Mouse (Mus musculus) gastrocnemius, postnatal 4 days (tissue): ENCODE results near the gene Gclm. TPM values are rescaled to one million over a fixed set of nuclear protein-coding genes. Genes with fewer than 3 reads are reported as not detected.

Experiments
- DNase-seq, 2 experiments: peaks; one replicate each; pipeline ENCODE4 v3.0.0; 2021 to 2022; ENCODE audit warnings: low spot score in 2 of 2, mixed read lengths in 2 of 2
- total RNA-seq, 2 experiments: library from RNA; stranded (reverse); gene quantifications; 2 replicates each; pipeline ENCODE4 v1.2.3; 2021

Gene Gclm
- total RNA-seq, 2 experiments from 2014 or later = 38.9 to 43.2 TPM

DNA sequence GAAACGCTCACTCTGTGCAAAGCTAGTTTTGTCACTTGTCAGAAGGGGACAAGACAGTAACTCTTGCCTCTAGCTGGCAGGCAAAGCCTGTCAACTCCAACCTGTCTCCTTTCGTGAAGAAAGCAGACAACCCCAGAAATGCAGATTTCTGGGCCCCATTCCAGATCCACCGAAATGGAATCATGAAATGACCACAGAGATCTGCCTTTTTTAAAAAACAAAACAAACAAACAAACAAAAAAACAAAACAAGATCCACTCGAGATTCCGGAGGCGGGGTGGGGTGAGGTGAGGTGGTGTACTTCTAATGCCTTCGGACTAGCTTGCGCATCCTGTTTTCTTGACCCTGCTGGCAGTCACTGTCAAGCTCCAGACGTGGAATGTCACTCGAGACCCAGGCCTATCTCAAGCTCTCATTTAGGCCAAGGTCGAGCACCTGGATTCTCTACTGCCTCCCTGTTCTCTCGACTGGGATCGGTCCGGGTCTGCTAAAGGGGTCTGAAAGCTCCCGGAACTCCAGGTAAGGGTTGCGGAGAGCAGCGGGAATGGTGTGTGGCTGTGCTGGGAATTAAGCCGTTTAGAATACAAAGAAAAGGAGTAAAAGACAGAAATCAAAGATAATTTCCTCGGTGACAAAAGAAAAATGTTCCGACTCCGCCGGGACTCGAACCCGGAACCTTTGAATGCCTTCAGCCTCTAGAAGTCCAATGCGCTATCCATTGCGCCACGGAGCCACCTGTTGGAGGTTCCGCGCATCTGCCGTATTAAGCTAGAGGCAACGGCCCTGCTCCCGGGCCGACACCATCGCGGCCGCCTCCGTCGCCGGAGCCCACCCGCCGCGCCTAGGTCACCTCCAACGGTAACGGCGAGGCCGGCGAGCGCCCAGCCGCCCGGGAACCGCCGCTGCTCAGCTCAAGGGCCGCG is 47.2 kb downstream of the Gclm start:
- peak; percentile 92 to 94 for DNase-seq

DNA sequence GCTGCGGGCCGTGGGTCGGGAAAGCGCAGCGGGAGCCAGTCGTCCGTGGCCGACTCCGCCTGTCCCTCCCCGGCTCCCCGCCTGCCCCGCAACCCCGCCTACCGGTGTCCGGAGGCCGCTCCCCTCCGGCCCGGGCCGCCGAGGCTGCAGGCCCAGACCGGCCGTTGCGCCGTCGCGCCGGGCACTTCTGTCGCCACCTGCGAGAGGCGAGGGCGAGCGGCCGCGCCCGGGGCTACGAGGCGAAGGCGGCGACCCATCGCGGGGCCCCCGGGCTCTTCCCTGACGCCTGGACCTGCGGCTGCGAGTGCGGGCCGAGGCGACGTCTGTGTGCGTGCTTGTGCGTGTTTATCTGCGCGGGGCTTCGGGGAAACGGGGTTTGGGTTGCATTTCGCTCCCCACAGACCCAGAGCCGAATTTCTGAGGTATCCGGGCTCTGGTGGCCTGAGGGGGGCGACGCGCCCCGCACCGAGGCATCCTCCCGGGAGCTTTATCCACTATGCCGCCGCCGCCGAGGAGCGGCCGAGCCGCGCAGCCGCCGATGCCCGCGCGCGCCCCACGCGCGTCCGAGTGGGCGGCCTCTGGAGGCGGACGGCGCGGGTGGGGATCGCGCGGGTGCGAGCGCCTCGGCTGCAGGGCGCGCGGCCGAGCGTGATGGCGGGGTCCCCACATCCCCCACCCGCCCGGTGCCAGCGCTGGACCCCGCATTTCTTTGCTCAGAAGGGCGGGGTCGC is 48.0 kb downstream of the Gclm start:
- DNase-seq = peak; percentile 79 to 89

DNA sequence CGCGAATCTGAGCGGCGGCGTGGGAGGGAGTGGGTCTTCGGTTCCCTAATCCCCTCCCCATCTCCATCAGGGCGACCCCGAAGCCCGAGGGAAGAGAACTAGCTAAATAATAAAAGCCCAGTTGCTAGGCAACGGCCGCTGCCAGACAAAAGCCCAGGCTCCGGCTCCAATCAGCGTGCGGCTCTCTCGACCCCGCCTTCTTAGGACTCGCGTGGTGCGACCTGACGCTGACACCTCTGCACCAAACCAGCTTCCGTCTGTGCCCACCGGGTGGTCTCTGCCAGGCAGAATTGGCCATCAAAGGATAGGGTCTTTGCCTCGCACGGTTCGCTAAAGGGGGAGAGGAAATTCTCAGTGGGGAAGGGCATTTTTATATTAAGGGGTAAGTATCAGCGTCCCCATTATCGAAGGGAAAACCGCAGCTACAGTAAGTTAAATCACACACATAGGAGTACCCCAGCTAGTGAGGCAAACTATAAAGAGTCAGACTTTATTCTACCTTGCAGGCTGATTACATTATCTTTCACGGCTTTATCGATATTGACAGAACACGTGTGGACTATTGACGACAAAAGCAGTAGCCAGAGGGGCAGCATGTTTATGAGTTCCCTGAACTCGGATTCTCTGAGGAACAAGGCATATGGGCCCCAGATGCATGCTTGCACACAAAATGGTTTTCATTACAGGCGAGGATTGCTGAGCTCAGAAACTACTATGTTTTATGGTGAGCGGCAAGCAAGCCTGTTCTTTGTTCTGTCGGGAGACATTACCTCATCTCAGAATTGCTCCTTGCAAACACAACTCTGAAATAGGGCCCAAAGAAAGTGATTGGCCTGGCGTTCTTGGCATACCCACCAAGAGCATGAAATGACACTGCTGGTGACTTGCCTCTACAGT is 48.8 kb downstream of the Gclm start, which contains the start of gene Bcar3:
Bcar3 (plus strand) TSS at position 183 of the 897 bp plus-strand sequence.
- peak; percentile 75 to 93 for DNase-seq

DNA sequence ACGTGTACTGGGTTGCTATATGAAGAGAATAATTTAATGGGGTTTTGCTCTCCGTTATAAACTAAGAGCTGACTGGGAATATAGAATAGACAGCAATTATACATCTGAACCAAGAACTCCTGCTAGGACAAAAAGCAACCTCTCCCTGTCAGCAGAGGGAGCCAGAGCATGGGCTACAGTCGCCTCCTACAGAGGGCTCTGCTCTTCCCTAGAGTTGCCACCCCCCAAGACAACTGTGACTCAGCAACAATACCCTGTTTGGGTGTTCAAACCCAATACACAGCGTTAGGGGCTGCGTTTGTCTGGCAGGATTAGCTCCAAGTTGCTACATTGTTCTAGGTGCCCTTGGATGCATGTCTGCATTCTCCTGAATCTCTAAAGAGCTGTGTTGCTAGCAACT is 50.2 kb downstream of the Gclm start:
- peak in 1 of 2 experiments; percentile 44 for DNase-seq

DNA sequence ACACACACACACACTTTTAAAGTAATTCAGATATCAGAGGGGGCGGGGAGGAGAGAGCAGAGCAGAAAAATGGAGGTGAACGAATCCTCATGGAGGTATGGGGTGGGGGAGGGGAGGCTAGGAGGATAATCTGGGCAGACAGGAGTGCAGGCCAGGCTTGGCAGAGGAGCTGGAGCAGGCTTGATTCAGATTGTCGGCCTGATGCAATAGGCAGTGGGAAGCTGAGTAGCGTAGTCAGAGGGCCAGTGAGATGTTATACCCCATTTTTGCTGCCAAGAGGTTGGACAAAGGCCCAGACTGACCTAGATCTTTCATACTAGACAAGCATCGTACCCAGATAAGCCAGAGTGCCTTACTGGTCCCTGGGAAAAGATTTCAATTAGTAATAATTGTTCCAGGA is 51.6 kb downstream of the Gclm start:
- DNase-seq = no peak

DNA sequence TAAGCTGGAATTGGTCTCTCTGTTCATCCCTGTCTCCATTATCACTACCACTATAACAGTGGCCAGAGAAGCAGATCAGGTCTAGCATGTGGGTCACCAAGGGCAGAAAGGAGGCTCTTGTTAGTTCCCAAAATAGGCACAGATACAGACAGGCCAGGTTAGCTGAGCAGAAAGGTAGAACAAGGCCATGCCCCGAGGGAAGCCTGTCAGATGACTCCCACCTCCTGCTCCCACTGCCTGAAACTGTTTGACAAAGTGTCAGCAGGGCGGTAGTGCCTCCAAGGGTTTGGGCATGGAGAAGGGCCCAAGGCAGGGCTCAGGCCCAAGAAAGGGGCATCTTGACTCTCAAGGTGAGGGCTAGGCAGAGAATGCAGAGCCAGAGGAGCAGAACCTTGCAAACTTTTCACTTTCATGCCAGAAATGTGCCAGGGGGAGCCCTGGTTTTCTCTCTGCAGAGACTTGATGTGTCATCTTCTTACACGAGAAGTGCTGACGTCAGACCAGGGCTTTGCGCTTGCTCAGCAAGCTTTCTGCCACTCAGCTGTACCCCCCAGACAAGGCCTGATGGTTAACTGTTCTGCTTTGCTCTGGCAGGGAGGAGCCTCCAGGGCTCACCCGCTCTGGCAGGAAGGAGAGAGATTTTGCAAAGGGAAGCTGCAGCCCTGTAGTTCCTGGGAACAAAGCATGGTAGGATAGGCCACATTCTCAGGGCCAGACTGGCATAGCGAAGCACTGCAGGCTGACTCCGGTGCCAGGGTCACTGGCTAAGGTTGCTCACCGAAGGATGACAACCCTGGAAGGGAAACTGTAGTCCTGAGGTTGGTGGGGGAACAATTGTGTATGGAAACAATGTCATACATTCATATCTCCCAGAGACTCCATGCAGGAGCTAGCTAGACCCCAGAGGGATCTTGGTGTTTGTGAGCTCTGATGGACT is 55.9 kb downstream of the Gclm start:
- no peak for DNase-seq

DNA sequence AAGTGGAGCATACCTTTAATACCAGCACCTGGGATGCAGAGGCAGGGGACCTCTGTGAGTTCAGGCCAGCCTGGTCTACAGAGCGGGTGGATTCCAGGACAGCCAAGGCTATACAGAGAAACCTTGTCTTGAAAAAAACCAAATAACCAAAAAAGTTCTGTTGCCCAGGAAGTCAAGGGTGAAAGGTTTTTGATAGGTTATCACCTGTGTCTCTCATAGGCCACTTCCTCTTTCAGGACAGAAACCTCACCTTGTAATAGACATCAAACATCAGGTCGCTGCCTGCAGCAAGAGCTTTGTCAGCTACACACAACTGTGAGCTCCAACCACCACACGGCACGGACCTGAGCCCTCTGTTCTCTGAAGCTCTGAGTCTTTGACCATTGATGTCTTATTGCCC is 59.2 kb downstream of the Gclm start:
- DNase-seq = no peak

DNA sequence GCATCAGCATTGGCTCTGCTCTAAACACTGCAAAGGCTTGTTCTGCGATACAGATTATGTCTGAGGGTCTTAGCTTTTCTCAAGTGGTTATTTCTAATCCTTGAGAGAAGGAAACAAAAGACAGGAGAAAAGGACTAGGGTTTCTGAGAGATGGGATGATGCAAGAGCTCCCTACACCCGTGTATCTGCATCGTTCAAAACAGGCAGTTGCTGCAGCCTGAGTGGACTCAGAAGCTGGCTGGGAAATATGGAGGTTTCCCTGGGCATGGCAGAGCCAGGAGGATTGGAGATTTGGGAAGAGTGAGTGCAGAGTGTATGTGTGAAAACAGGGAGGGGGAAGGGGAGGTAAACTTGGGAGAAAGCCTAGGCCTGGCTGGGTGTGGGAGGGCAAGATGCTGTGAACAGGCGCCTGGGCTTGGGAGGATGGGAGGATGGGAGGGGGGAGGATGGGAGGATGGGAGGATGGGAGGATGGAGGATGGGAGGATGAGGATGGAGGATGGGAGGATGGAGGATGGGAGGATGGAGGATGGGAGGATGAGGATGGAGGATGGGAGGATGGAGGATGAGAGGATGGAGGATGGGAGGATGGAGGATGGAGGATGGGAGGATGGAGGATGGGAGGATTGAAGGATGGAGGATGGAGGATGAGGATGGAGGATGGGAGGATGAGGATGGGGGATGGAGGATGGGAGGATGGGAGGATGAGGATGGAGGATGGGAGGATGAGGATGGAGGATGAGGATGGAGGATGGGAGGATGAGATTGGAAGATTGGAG is 62.7 kb downstream of the Gclm start:
- no peak for DNase-seq

DNA sequence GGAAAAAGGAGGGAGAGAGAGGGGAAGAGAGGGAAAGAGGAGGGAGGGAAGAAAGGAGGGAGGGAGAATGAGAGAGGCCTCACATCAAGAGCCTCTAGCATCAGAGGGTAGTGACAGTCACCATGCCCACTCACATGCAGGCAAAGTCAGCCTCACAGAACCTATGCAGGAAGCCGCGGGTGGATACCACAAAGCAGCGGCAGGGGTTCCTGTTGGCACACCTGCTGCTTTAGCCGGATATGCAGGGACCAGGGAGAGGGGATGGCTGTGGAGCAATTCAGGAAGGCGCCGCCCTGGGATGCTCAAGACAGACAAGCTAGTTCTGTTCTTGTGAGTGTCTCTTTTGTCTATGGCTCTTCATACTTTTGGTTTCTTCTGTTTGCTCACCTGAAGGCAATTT is 63.6 kb downstream of the Gclm start:
- no peak for DNase-seq

DNA sequence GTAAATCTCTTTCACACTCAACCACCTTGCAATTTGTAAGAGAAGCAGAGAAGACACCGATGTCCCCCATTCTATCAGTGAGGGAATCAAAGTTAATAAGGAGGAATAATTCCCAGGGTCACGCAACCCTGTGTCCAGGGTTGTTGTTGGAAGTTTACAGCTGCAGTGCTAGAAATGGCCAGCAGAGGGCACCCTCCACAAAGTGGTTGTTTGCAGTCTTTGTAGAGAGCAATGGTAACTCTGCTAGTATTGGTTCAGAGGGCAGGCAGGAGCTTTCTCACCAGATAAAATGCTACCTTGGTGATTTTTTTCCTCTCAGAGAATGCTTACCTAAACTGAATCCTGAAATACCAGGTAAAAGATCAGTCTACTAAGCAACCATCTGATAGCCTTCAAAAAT is 66.7 kb downstream of the Gclm start:
- DNase-seq = peak; percentile 72 to 81

DNA sequence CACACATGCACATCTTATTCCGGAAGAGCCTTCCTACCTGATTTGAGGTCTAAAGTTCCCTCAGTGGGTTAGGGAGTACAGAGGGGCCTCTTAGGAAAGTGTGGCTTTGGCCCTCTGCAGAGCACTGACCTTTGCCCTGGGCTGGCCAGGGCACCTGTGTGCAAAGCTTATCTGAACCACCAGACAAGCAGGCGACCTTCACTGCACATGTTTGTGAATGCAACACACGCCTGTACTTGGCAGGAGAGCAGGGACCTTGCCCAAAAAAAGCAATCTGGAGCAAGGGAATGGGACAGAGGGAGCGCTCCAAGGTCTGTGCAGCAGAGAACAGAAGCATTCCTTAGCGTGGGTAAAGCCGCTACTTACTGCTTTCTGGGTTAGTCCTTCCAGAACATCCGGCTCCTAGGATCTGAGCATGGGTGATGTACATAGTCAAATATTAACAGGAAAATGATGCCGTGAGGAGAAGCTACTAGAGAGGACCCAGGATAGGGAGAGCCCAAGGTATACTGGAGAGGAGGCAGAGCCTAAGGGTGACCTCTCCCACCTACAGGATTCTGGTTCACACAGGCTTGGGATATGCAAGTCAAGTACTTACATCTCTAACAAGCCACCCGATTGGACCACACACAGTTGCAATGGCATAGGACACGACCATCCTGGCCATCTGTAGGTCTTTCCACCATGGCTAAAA is 67.7 kb downstream of the Gclm start:
- no peak for DNase-seq

DNA sequence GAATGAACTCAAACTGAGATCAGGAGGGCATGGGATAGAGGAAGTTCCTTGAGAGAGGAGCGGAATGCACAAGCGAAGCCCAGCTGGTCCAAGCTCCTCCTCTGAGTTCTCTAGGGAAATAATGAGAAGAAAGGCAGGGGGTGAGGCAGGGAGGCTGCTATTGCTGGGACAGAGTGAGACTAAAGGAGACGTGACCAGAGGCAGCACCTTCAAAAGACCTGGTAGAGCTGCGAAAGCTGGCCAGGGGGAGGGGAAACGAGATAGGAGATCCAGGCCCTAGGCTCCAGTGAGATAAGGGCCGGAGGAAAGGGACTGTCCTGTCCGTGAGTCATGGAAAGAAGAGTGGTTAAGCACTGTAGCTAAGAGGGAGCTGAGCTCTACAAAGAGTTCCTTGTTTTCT is 68.6 kb downstream of the Gclm start:
- DNase-seq = no peak

DNA sequence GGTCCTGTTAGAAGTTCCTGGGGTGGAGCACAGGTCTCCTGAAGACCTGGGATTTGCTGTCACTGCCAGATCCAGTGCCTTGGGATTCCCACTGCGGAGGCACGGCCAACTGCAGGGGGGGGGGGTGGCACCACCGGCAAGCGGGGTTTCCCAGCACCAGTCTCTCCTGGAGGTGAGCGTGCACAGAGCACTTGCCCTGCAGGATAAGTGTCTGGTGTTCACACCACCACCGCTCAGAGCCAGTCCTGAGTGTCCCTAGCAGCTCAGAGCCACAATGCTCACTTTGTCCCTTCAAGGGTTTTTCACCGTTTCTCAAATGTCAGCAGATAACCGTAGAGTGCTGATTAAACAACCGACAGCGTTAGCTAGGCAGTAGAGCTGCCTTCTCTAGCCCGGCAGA is 71.3 kb downstream of the Gclm start:
- no peak for DNase-seq

DNA sequence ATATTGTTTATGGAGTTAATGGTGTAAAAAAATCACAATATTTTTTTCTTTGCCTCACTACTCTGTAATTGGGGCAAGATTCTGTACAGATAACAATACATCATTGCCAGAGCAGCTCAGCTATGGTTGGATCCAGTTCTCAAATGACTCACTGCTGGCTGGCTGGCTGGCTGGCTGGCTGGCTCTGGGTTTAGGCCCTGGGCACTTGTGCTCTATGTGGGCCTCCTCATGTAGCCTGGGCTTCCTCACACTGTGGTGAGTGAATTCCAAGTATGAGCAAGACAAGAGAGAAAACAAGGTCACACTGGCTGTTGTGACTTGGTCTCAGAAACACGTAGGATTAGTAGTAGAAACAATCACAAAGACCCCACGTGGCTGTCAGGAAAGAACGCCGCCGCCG is 72.0 kb downstream of the Gclm start:
- DNase-seq = peak in 1 of 2 experiments; percentile 37
